In the genomic region with DNA sequence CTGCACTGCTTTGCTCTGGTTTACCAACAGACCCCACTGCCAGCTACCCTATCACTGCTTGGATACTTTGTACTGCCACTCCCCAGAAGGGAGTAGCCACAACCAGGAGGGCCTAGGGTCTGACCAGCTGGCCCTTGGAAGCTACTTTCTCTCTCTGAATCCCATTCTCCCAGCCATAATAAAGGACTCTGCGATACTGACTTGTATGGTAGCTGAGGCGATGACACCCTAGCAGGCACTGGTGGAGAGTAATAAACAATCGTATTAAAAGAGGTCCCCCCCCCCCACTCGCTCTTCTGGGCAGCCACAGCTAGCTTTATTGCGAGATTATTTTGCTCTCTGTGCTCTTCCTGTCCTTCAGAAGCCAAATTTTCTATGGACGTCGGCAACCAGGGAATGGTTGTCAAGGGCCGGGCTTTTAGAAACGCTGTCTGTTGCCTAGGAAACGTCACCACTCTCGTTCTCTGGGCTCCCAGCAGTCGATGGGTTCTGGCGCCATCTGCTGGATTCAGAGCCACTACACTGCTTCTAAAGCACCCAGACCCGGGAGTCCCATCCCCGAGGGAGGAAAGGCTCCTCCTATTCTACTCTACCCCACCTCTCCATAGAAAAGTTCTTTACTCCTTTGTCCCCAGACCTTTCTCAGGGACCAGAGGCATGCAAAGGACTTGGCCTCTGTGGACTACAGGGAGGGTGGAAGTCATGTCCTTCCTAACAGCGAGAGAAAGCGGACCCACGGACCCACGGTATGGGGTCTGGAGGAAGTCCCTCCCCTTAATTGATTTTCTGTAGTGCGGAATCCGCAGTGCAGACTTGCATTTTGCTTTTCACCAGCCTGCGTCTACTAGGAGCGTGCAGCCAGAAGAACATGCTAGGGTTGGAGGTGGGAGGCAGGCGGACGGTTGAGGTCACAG, we compare ENCODE assay signal across 8 mouse cellular contexts. TPM values are rescaled to one million over a fixed set of nuclear protein-coding genes. Genes with fewer than 3 reads are reported as not detected.
DNase-seq lines count a peak whose midpoint lies in the region; ATAC-seq and TF ChIP-seq lines count a peak whose summit lies in the region.

No protein-coding gene starts in this region.

- peak; percentile 94 for TF ChIP-seq CTCF in ES-Bruce4 (IDR thresholded peaks at IDR 0.05; ENCODE audit: low read depth, low read length)
- TF ChIP-seq CTCF in forebrain, postnatal 0 days (IDR thresholded peaks at IDR 0.05; ENCODE audit: low read depth), result peak; percentile 90
- peak; percentile 95 for TF ChIP-seq CTCF in layer of hippocampus, adult 2 months (conservative IDR thresholded peaks at IDR 0.05)
- TF ChIP-seq CTCF in lung, adult 2 months (IDR thresholded peaks at IDR 0.05; ENCODE audit: insufficient read depth, low read length), result peak; percentile 88

- WGBS in forebrain, postnatal 0 days, result 8% methylated on average over 25 of the region's 25 CpGs
- 18% methylated on average over 25 of the region's 25 CpGs for WGBS in lung, adult 2 months

- peak; percentile 83 for DNase-seq in cerebellum, adult 11 months
- DNase-seq in forebrain, postnatal 0 days, result peak; percentile 97
- peak; percentile 96 for DNase-seq in heart, postnatal 4 days
- peak; percentile 94 for DNase-seq in layer of hippocampus, adult 2 months (ENCODE audit: low spot score in 2 of 2)
- peak; percentile 79 for DNase-seq in lung, adult 2 months
- DNase-seq in testis, postnatal 14 days (ENCODE audit: low spot score), result peak; percentile 79

- no peaks in the 10 kb centered on the region for H3K9me3 ChIP-seq in ES-Bruce4 (replicated peaks; ENCODE audit: control insufficient read depth, insufficient read depth, low read length, poor library complexity, severe bottlenecking)
- H3K9me3 ChIP-seq in forebrain, postnatal 0 days (ENCODE audit: low read length), result no peaks in the 10 kb centered on the region

- TF ChIP-seq POLR2A in ES-Bruce4 (IDR thresholded peaks at IDR 0.05; ENCODE audit: insufficient read depth, low read length), result no peak
- TF ChIP-seq POLR2A in lung, adult 2 months (IDR thresholded peaks at IDR 0.05; ENCODE audit: borderline replicate concordance, extremely low read depth, low read depth, low read length), result no peak

- peak overlapping the region; percentile 45 for H3K4me2 ChIP-seq in forebrain, postnatal 0 days (ENCODE audit: low read depth)

- peaks cover 6% of the 10 kb centered on the region for H3K36me3 ChIP-seq in ES-Bruce4 (ENCODE audit: control insufficient read depth, insufficient read depth, low read length, poor library complexity, severe bottlenecking)
- H3K36me3 ChIP-seq in forebrain, postnatal 0 days (ENCODE audit: insufficient read depth), result peaks cover 27% of the 10 kb centered on the region

- no peak overlapping the region for H3K27ac ChIP-seq in ES-Bruce4 (ENCODE audit: insufficient read depth, low read length)
- H3K27ac ChIP-seq in forebrain, postnatal 0 days (ENCODE audit: low read depth, low read length), result peak overlapping the region; percentile 6; the same call in 1 of the 2 replicates
- H3K27ac ChIP-seq in layer of hippocampus, adult 2 months, result peak overlapping the region; percentile 77; the same call in 1 of the 2 replicates

- peak overlapping the region; percentile 41 for H3K4me3 ChIP-seq in ES-Bruce4 (ENCODE audit: low read depth, low read length)
- H3K4me3 ChIP-seq in forebrain, postnatal 0 days (ENCODE audit: low read depth, low read length), result peak overlapping the region; percentile 23
- peak overlapping the region; percentile 32 for H3K4me3 ChIP-seq in layer of hippocampus, adult 2 months
- H3K4me3 ChIP-seq in lung, adult 2 months (replicated peaks; ENCODE audit: extremely low read depth, low read depth, low read length), result no peak overlapping the region

- ATAC-seq in forebrain, postnatal 0 days, result peak; percentile 96
- peak; percentile 75 for ATAC-seq in neutrophil, adult 5-6 weeks (ENCODE audit: extremely low read depth, insufficient number of reproducible peaks, low FRiP score, poor library complexity, severe bottlenecking)

- no peak for TF ChIP-seq EP300 in ES-Bruce4 (IDR thresholded peaks at IDR 0.05; ENCODE audit: insufficient read depth, low read depth, low read length)

- no peaks in the 10 kb centered on the region for H3K27me3 ChIP-seq in ES-Bruce4 (ENCODE audit: control insufficient read depth, insufficient read depth, low read length, poor library complexity, severe bottlenecking)
- H3K27me3 ChIP-seq in forebrain, postnatal 0 days (ENCODE audit: insufficient read depth, low read length), result no peaks in the 10 kb centered on the region

- no peaks in the 10 kb centered on the region for H3K4me1 ChIP-seq in ES-Bruce4 (ENCODE audit: control insufficient read depth, insufficient read depth, low read length)
- peaks cover 8% of the 10 kb centered on the region for H3K4me1 ChIP-seq in forebrain, postnatal 0 days (ENCODE audit: insufficient read depth)
- 0 out of 2 replicates have a peak, but pooled peaks cover 6% of the 10 kb centered on the region for H3K4me1 ChIP-seq in lung, adult 2 months (ENCODE audit: control insufficient read depth, insufficient read depth, low read length)

- no peak overlapping the region for H3K9ac ChIP-seq in ES-Bruce4 (ENCODE audit: low read depth, poor library complexity, severe bottlenecking)
- H3K9ac ChIP-seq in forebrain, postnatal 0 days, result 0 out of 2 replicates have a peak overlapping the region, but pooled peaks have one; percentile 14

RNA-seq across cellular contexts. Expression of gene Impdh1, which starts 17.6 kb away (rescaled TPM):
- 25.7 and 29.8 TPM in 2 replicates for polyA plus RNA-seq in ES-Bruce4 (2011; ENCODE audit: insufficient read depth, insufficient read length, low read depth, missing spikeins)
- total RNA-seq in forebrain, postnatal 0 days (2014; rRNA removed), result 27.2 and 42.8 TPM in 2 replicates
- 65.9 and 70.6 TPM in 2 replicates for polyA plus RNA-seq in forebrain, postnatal 0 days (2015; fragmentation: Nextera tagmentation; extraction: Ambion mirVana)
- total RNA-seq in heart, postnatal 4 days (2021), result 10 to 100 TPM; 29.5 to 30.6 TPM
- total RNA-seq in layer of hippocampus, adult 2 months (2021), result 10 to 100 TPM; 40.7 to 47.5 TPM
- polyA plus RNA-seq in lung, adult 2 months (2012; rRNA removed), result 214 and 217 TPM in 2 replicates
- total RNA-seq in neutrophil, adult 5-6 weeks (2017), result 17.1 and 18.2 TPM in 2 replicates

RNA-seq across cellular contexts. Expression of gene Prrt4, which starts 19.2 kb away (rescaled TPM):
- polyA plus RNA-seq in ES-Bruce4 (2011; ENCODE audit: insufficient read depth, insufficient read length, low read depth, missing spikeins), result 0.20 and 0.52 TPM in 2 replicates
- 17.6 and 23.5 TPM in 2 replicates for total RNA-seq in forebrain, postnatal 0 days (2014; rRNA removed)
- polyA plus RNA-seq in forebrain, postnatal 0 days (2015; fragmentation: Nextera tagmentation; extraction: Ambion mirVana), result 9.0 and 12.1 TPM in 2 replicates
- 1 to 10 TPM; 7.3 to 7.7 TPM for total RNA-seq in heart, postnatal 4 days (2021)
- total RNA-seq in layer of hippocampus, adult 2 months (2021), result 1 to 10 TPM; 2.6 to 2.7 TPM
- polyA plus RNA-seq in lung, adult 2 months (2012; rRNA removed), result 10.8 and 12.2 TPM in 2 replicates
- total RNA-seq in neutrophil, adult 5-6 weeks (2017), result not detected in 2 replicates

RNA-seq across cellular contexts. Expression of gene Rbm28, which starts 33.8 kb away (rescaled TPM):
- 94.5 and 97.0 TPM in 2 replicates for polyA plus RNA-seq in ES-Bruce4 (2011; ENCODE audit: insufficient read depth, insufficient read length, low read depth, missing spikeins)
- 32.8 and 33.5 TPM in 2 replicates for total RNA-seq in forebrain, postnatal 0 days (2014; rRNA removed)
- 14.7 and 18.0 TPM in 2 replicates for polyA plus RNA-seq in forebrain, postnatal 0 days (2015; fragmentation: Nextera tagmentation; extraction: Ambion mirVana)
- total RNA-seq in heart, postnatal 4 days (2021), result 10 to 100 TPM; 30.3 to 32.5 TPM
- 10 to 100 TPM; 43.6 to 51.0 TPM for total RNA-seq in layer of hippocampus, adult 2 months (2021)
- 6.5 and 10.8 TPM in 2 replicates for polyA plus RNA-seq in lung, adult 2 months (2012; rRNA removed)
- 55.6 and 67.9 TPM in 2 replicates for total RNA-seq in neutrophil, adult 5-6 weeks (2017)
